Mouse (Mus musculus) kidney, embryonic 14.5 days (tissue): ENCODE measurements at regions not wholly inside any gene's neighbourhood (a gene's known extent, or its start where the extent isn't known, plus 50 kb on each side); places are given as distances from the start of the nearest gene placed in this dataset.

Source experiments
- ATAC-seq: fragments of 200-750 bp; cut with Nextera tagmentation; 2 replicates; pipeline ENCODE4 v1.8.0; 2017; ENCODE audit warnings: moderate number of reproducible peaks, mild to moderate bottlenecking, moderate TSS enrichment, moderate library complexity; ENCODE audit not compliant: low FRiP score, low TSS enrichment
- H3K27ac ChIP-seq: fragments of 300-500 bp; sonication (generic); 2 replicates; pipeline ENCODE4 v1.5.1; 2014; ENCODE audit warnings: low read depth, mild to moderate bottlenecking, low read length, moderate library complexity, mixed read lengths
- H3K27me3 ChIP-seq: fragments of 300-500 bp; sonication (generic); 2 replicates; pipeline ENCODE4 v1.6.1; 2014; ENCODE audit warnings: mild to moderate bottlenecking, low read length; ENCODE audit not compliant: control insufficient read depth, insufficient read depth
- H3K36me3 ChIP-seq: fragments of 300-500 bp; sonication (generic); 2 replicates; pipeline ENCODE4 v1.6.1; 2014; ENCODE audit warnings: low read length, mixed read lengths; ENCODE audit not compliant: control insufficient read depth, insufficient read depth
- H3K4me1 ChIP-seq: fragments of 300-500 bp; sonication (generic); 2 replicates; pipeline ENCODE4 v1.6.1; 2014; ENCODE audit warnings: low read length, mixed read lengths; ENCODE audit not compliant: control insufficient read depth, insufficient read depth
- H3K4me2 ChIP-seq: fragments of 300-500 bp; sonication (generic); replicated peaks from 2 replicates; pipeline ENCODE4 v1.6.1; 2014; ENCODE audit warnings: low read depth, mild to moderate bottlenecking, low read length
- H3K4me3 ChIP-seq: fragments of 300-500 bp; sonication (generic); 2 replicates; pipeline ENCODE4 v1.5.1; 2014; ENCODE audit warnings: mild to moderate bottlenecking, low read length
- H3K9ac ChIP-seq: fragments of 300-500 bp; sonication (generic); 2 replicates; pipeline ENCODE4 v1.6.1; 2014; ENCODE audit warnings: low read depth, mild to moderate bottlenecking, low read length, moderate library complexity
- H3K9me3 ChIP-seq: fragments of 300-500 bp; sonication (generic); 2 replicates; pipeline ENCODE4 v1.6.1; 2016; ENCODE audit warnings: low read length; ENCODE audit not compliant: control insufficient read depth
- WGBS: fragments of 180-500 bp; shearing (Covaris S2); extraction: QIAGEN DNeasy Blood & Tissue Kit; methylation state at CpG from one replicate; pipeline ENCODE4 v1.1.7; 2014; 5-methylcytosine and 5-hydroxymethylcytosine counted together

- Histone ChIP-seq H3K9ac (no peak overlapping the region), H3K4me3 (no peak overlapping the region), H3K36me3 (no peaks in the 10 kb centered on the region), H3K4me2 (no peak overlapping the region), H3K9me3 (no peaks in the 10 kb centered on the region), H3K27ac (no peak overlapping the region), H3K4me1 (no peaks in the 10 kb centered on the region), H3K27me3 (no peaks in the 10 kb centered on the region)
- WGBS = 95% methylated on average over 1 of the region's 1 CpGs
- no peak for ATAC-seq
These were observed 1154.3 kb downstream of the Adam3 start for GRCm38 (mm10) chr8:23571338-23571737.

- no peak overlapping the region for H3K27ac ChIP-seq
- no peak for ATAC-seq
- H3K36me3 ChIP-seq = no peaks in the 10 kb centered on the region
- H3K9me3 ChIP-seq = no peaks in the 10 kb centered on the region
- WGBS = 94% methylated on average over 4 of the region's 4 CpGs
- no peaks in the 10 kb centered on the region for H3K27me3 ChIP-seq
- no peak overlapping the region for H3K4me3 ChIP-seq
- H3K9ac ChIP-seq = no peak overlapping the region
- H3K4me2 ChIP-seq = no peak overlapping the region
- H3K4me1 ChIP-seq = no peaks in the 10 kb centered on the region
These were observed 1145.5 kb downstream of the Adam3 start for GRCm38 (mm10) chr8:23580106-23580505.

- no peak overlapping the region for H3K27ac ChIP-seq
- ATAC-seq = no peak
- 86% methylated on average over 2 of the region's 2 CpGs for WGBS
These were observed 1145.0 kb downstream of the Adam3 start for GRCm38 (mm10) chr8:23580701-23581100.

More at GRCm38 (mm10) chr8:23580701-23581100, 1145.0 kb downstream of the Adam3 start:
- H3K4me3 ChIP-seq = no peak overlapping the region
- no peak overlapping the region for H3K9ac ChIP-seq
- no peaks in the 10 kb centered on the region for H3K36me3 ChIP-seq
- H3K27me3 ChIP-seq = no peaks in the 10 kb centered on the region
- H3K4me2 ChIP-seq = no peak overlapping the region
- H3K9me3 ChIP-seq = no peaks in the 10 kb centered on the region
- H3K4me1 ChIP-seq = no peaks in the 10 kb centered on the region
